Mouse (Mus musculus): ENCODE measurements around the gene Armh1.

Gene Armh1

DNA sequence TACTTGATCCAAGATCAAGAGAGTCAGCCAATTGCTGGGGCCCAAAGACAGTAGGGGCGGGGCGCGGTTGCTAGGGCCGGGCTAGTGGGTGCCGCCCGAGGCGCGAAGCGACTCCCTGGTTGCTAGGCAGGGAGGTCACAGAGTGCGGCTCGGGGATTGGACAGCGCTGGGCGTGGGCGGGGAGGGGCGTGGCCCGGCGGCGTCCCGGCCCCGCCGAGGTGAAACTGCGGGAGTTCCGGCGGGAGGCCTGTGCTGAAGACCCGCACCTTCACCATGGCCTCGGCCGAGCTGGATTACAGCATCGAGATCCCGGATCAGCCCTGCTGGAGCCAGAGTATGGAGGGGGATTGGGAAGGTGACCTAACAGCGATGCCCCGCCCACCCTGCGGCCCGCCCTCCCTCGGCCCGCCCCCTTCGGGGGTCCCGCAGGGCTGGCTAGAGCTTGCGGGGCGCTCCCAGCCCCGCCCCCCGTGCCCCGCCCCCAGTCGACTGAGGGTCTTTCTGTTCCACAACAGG is at the start of gene Armh1, which contains the start of gene Tmem53:
Gene Armh1, minus strand, starts transcription at position 325 of the 516 bp plus-strand sequence.
Gene Tmem53, plus strand, starts transcription at position 151 of the 516 bp plus-strand sequence.
- DNase-seq: peak; percentile 78

DNA sequence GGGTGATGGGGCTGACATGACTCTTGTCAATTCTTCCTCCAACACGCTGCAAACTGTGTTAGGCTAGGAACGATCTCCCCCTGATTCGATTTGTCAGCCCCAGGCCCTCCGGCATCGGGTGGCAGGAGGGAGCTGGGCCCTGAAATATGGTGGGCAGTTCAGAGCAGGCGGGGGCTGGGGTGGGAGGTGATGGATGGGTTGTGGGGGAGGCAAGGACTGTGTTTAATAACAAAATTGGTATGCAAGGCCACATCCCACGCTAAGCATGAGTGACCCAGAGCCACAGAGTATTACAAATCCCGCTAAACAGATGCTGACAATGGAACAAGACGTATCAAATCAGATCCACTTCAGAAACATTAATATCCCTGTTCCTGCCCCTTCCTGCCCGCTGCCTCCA is 48.0 kb upstream of the Armh1 start:
- DNase-seq: no peak

DNA sequence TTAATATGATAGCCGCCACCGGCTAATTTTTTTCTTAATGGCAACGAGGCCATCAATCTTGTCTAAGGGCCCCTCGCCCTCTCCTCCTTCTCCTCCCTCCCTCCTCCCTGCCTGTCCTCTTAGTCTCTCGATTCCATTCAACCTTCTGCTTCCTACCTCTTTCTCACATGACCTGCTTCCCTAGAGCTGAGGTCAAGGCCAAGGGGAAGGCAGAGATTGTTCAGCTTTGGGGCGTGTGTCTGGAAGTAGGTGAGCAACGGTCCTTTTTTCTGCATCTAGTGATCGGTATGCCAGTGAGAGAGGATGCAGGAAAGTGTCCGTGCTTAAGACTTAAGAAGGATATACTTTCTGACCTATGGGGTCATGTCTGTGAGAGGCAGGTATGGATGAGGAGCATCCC is 45.9 kb upstream of the Armh1 start:
- no peak for DNase-seq

DNA sequence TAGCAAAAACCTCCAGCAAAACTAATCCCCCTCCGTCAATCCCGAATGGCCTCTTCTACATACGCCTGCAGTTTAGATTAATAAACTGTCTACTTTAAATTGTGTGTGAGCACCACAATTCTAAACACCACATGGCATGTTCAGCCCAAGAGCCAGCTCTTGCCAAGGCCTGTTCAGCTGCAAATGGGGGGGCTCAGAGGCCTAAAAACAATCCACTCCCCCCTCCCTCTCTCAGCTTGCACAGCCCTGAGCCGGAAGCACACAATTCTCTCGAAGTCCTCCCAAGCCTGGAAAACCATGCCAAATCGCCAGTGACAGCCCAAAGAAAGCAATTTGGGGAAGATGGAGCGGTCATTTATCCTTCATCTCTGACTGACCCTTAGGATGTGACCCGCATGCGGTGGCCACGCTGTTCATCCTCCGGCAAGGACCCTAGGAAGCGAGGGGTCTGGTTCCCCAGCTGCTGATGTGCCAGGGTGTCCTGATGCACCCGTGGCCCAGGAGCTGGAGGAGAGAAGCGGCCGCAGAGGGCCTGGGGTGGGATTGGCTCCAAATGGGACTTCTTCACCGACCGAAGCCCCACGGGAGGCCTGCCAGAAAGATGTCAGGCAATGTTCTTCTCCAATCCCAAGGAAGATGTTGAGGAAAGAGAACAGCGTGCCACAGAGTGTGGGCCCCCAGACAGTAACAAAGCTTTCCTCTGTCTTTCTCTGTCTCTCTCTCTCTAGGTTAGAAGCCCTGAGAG is 45.1 kb upstream of the Armh1 start:
- DNase-seq: no peak

DNA sequence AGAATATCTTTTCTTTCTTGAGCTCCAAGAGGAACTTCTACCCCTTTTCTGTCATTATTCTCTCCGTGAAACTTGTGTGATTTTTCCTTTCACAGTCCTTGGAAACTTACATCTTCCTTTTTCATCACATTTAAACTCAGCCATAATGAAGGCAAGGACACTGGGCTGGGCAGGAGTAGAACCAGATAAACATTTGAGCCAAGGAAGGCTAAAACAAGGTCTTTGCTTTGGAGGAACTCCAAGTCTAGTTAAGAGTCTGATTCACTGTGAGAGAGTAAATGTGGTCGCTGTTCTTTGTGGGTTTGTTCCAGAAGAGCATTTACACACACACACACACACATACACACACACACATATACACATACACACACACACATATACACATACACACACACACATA is 39.8 kb upstream of the Armh1 start:
- DNase-seq: no peak

DNA sequence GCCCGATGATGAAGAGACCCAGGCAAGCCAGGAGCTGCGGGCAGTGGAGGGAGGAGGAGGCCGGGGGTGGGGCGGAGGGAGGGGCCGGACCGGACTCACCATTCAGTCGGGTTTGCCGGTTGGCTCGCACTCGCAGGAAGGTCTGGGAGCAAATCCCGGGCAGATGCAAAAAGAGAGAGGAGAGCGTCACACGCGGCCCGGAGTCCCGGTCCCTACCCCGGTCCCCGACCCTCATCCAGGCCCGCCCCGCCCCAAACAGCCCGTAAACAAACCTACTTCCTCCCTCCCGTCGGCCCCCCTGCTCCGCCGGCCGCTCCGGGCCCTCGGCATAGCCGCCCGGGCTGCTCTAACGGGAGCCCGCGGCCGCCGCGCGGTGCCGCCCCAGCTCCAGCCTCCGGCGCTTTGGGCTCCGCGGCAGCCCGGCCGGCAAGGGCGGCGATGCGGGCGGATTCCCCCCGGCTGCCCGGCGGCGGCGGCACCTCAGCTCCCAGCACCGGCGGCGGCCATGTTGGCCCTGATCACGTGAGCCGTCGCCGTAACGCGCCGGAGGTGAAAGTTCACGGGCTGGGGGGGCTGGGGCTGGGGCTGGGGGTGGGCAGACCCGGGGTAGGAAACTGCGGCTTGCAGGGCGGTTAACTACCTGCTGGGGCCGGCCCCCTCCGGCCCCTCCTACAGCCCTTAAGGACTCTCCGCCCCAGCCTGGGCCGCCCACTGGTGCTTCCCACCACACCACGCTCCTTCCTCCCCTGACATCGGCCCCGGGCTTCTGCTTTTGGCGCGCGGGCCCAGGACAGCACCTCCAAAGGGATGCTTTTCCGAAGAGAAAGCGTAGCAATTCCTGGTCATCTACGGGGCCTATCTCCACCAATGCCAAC is 37.2 kb upstream of the Armh1 start:
- peak; percentile 76 for DNase-seq

DNA sequence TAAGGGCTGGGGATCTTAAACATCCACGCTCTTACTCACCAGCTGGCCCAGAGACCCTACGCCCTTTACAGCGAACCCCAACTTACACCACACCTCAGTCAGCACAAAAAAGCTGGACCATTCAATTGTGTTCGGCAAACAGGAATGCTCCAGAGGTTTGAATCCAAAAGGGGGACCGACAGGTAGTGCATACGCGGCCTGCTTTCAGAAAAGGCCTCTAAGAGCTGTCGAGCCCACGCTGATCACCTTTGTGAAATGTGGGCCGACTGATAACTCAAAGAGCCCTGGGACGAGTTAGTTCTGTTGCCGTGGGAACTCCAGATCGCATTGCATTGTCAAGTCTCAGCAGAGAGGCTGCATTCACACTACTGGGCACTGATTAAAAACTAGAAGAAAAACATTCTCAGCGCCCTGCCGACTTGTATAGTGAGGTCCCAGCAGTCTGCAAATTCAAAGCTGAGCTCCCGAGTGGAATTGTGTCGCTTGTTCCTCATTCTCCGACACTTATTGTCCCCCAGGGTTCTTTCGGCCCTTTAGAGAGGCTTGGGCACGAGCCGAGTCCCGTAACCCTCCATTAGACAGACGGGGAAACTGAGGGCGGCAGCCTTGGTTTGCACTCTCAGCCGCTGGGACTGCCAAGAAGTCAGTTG is 36.5 kb upstream of the Armh1 start:
- no peak for DNase-seq

DNA sequence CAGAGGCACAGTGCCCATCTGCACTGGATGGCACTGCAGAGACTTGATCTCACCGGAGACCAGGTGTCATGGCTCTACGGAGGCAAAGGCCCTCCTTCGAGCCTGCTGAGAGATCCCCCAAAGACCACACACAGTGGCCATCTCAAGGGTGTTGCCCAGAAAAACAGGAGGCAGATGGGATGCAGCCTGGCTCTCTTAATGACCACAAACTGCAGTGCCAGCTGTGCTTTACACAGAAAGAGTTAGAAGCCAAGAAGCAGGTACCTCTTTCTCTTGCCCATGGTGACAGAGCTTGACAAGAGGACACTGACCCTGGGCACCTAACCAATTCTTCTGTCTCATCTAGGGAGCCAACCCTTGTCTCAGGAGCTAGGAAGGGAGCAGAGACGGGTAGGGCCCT is 32.4 kb upstream of the Armh1 start:
- no peak for DNase-seq

DNA sequence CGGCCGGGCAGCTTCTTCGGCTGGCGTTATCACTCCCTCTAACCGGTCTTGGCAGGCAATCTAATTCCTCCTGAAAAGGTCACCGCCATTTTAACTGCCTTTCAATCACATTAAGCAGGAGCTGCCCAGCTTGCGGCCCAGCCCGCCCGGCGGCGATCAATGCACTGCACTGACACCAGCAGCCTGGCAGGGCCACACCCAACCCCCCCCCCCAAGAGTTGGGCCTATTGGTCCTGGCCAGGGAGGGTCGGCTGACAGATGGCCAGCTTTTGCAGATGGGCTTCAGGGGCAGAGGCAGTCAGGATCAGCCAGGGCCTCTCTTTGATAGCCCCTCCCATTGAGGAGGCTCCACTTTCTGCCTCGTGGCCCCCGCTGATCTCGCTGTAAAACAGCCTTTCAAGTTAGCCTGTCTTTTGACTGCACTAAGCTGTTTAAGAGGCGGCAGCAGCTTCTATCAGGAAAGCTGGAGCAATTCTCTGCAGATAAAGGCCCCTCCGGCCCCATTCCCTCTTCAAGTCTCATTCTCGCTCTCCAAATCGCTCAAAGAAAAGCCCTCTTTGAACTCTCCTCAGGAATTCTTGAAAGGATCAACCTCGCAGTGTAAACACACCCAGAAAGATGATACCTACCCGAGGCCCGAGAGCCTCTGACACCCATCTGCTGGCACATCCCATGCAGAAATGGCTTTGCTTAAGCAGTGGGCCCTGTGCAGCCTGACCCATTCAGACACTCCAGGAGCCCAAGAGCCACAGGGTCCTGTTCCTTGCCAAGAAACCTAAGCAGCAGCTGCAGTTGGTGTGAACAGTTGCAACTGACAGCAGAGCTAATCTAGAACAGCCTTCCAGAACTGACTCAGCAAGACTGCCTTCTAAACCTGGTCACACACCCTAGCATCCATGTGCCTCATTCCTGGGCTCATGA is 31.6 kb upstream of the Armh1 start:
- no peak for DNase-seq

DNA sequence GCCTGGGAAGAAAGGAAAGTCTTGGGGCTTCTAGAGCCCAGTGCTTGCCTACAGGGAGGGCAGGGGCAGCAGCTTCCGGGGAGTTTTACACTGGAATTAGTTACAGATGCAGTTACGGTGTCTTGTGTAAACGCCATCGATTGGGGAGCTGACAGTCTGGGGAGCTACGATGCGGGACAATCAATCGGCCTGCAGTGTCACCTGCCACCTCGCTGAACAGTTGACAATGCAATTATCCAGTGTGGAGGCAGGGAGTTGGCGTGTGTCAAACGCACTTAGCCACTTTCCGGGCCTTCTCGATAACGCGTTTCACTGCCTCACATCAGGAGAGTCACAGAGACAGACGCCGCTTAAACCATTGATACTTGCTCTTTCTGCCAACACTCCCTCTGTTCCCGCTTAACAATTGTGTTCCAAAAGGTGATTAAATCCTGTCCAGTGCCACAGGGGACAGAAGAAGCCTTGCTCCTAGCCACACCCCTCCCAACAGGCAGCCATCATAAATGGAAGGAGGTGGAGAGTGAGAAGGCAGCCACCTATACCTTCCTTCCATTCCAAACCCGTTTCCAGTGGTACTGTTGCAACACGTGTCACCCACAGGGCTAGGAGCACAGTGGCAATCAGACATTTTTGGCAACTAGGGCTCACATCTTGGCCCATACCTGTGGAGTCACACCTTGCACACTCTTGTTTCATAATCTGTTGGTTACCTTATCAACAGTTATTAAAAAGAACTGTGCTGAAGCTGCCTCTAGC is 29.3 kb upstream of the Armh1 start:
- DNase-seq: no peak

DNA sequence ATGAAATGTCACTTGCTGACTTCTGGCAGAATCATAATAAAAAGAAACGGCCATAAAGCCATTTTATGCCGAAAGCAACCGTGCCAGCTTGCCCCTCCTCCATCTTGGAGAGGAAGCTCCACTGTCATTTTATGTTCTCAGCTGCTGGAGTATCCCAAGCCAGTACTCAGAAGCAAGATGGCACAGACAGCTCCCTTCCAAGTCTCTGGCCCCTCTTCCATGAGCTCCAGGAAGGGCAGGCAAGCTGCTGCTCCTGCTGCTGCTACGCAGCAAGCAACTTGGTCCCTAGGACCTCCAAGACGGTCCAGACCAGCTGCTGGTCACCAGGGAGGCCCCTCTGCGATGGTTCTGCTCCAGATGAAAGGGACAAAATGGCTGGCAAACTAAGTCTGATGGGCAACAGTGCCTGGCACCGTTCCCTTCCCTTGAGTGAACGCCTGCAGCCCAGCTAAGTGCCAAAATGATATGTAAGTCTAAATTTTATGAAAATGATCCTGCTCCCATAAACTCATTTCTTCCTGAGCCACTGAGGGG is 28.5 kb upstream of the Armh1 start:
- DNase-seq: no peak

DNA sequence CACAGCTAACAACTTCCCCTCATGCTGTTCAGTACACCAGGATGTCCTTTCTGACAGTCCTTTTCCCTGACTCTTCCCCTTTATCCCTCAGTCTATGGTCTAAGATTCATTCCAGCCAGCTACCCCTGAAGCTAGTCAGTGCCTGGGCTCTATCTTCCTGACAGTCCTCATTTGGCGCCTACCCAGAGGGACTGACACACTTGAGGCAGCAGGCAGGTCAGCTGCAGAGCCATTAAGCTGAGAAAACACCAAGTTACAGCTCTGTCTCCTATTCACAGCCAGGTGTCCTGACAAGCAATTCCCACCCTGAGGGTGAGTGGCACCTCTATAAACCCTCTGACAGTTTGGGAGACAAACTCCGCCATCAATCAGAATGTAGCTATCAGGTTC is 27.3 kb upstream of the Armh1 start:
- no peak for DNase-seq

DNA sequence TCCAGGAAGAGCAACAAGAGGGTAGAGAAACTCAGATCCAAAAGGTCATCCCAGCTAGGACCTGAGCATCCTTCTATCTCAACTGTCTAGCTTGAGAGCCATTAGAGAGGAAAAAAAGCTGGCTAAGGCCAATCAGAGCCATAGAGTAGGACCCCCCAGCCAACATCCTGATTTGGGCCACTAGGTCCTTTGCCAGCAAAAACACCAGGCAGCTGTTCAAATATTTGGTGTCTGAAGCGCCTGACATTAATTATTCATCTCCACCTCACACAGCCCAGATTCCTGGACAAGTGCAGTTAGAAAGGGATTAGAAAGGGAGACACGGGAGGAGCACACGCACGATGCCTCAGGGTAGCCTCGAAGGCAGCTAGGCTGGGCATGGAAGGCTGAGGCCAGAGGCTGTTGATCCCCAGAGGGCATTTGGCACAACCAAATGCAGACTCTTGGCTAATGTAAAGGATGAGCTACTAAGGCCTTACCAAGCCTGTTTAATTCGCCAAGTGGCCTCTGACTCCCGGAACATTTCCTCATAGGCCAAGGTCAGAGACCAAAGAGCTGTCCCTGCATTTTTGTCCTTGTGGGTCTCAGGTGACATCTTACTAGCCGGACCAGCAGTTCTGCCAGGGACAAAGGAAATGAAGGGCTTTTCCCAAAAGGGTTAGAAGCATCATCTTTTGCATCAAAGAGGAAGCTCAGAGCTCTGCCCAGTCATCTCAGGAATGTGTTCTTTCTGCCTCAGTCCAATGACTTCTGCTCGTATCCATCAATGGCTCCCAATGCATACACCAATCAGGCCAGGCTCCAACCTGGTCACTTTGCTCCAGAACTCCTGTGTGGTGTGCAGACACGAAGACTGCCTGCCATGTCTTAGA is 26.7 kb upstream of the Armh1 start:
- no peak for DNase-seq

DNA sequence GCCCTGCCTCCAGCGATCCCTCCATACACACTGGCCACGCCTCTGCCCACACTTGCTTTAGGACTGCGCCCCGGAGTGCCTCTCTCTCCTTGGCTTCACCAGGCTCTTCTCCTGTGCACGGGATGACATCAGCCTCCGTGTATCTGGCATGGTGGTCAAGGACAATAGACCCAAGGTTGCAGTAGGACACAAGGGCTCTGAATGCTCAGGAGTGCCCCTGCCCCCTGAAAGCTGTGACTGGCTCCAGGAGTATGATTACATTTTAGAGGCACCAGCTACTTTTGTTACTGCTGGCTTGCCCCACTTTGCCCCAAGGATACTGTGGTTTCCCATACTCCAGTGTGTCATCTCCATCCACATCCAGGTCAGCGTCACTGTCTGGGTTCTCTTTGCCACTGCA is 25.8 kb upstream of the Armh1 start:
- DNase-seq: no peak

DNA sequence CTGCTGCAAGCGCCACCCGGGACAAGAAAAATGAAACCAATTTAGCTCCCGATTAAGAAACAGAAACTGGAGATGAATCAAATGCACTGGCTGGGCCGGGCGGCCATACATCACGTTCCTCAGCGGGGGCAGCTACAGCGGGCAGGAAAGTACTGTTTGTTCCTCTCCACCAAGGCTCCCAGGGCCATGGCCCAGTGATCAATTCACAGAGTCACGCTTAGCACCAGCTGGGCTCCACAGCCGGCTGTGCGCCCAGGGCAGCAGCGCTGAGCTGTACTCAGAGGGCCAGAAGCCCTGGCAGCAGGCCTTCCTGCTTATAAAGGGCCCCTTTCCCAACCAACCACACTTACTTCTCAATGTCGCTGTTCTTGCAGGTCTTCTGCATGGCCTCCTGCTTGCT is 25.1 kb upstream of the Armh1 start:
- DNase-seq: no peak

DNA sequence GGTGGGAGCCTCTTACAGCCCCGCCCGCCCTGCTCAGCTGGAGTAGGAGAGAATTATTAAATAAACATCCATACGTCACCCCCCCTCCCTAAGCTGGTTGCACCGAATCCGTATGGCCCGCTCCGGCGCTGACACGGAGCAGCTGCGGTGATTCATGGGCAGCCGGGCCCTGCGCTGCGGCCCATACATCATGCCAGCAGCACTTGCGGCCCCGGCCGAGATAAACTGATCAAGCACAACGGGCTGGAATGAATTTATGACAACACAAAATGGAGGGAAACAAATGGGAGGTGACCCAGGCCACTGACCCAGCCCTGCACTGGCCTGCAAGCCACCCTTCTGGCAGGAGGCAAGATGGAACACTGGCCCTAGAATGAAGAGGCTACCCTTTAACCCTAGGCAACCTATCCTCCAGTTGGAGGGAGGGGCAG is 24.4 kb upstream of the Armh1 start:
- DNase-seq: no peak

DNA sequence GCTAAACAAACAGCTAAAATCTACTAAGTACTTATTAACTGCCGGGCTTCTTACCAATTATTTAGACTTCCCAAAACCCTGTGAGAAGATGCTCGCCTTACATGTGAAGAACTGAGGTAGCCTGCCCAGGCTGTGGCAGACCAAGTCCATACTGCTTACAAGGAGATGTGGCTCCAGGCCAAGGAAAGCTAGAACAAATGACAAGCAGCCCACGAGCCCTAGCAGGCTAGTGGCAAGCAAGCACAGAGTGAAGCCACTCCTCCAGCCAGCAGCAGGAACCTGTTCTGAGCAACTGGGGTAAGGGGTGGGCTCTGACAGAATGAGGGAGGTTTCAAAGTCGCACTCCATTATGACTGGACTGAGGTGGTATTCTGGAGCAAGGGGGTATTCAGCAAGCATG is 22.8 kb upstream of the Armh1 start:
- no peak for DNase-seq

DNA sequence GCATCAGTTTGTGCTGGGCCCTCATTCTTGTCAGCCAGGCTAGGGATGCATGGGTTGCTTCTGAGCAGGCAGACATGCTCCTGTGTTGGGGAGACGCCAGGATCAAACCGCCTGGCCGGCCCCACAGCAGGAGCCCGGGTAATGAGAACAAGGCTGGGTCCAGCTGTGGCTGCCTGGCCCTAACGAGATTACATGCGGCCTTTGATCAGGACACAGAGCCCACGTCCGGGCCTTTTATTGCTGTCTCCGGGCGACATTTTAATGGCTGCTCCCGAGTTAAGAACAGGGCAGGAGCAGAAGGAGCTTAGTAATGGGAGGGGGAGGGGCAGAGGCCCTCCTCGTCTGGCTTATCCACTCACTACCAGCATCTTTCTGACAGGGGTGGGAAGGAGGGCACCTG is 20.5 kb upstream of the Armh1 start:
- no peak for DNase-seq

DNA sequence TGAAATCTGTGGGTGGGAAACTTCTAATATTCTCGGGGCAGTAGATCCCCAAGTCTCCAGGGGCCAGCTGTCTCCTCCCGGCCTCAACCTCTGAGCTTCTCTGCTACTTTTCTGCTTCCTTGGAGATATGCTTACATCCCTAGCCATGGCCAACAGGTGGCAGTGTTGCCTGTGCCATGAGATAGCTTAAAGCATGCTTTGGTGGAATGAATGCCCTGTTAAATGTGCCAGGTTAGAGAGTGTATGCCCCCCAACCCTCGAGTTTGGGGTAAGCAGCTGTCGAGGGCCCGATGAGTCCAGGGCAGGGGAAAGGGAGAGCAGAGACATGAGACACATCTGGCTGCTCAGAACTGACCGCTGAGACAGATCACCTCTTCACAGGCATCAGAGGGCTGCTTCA is 18.4 kb upstream of the Armh1 start:
- peak; percentile 50 for DNase-seq

DNA sequence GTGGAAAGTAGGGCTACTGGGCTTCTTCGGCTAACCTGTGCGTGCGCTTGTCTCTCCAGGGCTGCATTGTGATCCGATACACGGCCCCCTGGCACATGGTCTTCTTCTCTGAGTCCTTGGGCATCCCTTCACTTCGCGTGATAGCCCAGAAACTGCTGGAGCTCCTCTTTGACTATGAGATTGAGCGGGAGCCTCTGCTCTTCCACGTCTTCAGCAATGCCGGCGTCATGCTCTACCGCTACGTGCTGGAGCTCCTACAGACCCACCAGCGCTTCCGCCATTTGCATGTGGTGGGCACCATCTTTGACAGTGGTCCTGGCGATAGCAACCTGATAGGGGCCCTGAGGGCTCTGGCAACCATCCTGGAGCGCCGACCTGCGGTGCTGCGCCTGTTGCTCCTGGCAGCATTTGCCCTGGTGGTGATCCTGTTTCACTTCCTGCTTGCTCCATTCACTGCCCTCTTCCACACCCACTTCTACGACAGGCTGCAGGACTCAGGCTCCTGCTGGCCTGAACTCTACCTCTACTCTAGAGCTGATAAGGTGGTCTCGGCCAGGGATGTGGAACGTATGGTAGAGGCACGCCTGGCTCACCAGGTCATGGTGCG is 16.0 kb upstream of the Armh1 start:
- no peak for DNase-seq

All from cerebellum, adult 9-11 months (tissue).